Mouse (Mus musculus): Measurements from ENCODE around the gene Olfr1129. TPM values are rescaled to one million over a fixed set of nuclear protein-coding genes. Genes with fewer than 3 reads are reported as not detected.
"Not testable (repeated sequence)": the region's sequence is repeated elsewhere in the genome, so short reads cannot be mapped to it uniquely, and the experiment has no call there.

Gene Olfr1129
- not detected in 2 replicates for polyA plus RNA-seq (2015; fragmentation: Nextera tagmentation; extraction: Ambion mirVana)

GRCm38 (mm10) chr2:87573602-87574001 is at the start of gene Olfr1129:
Gene Olfr1129, plus strand, starts transcription at chr2:87573902.
- ATAC-seq; H3K4me2 ChIP-seq (replicated peaks; ENCODE audit: low read depth, low read length); H3K9ac ChIP-seq (replicated peaks; ENCODE audit: low read depth); H3K27ac ChIP-seq (ENCODE audit: low read length); H3K4me3 ChIP-seq (ENCODE audit: low read depth, low read length); H3K4me1 ChIP-seq (ENCODE audit: insufficient read depth, low read depth, low read length); DNase-seq (ENCODE audit: low spot score); H3K9me3 ChIP-seq (ENCODE audit: low read length); H3K27me3 ChIP-seq (replicated peaks; ENCODE audit: insufficient read depth, low read length); H3K36me3 ChIP-seq (ENCODE audit: insufficient read depth, low read length): not testable (repeated sequence)
- WGBS: 58% methylated on average over 1 of the region's 1 CpGs

DNA sequence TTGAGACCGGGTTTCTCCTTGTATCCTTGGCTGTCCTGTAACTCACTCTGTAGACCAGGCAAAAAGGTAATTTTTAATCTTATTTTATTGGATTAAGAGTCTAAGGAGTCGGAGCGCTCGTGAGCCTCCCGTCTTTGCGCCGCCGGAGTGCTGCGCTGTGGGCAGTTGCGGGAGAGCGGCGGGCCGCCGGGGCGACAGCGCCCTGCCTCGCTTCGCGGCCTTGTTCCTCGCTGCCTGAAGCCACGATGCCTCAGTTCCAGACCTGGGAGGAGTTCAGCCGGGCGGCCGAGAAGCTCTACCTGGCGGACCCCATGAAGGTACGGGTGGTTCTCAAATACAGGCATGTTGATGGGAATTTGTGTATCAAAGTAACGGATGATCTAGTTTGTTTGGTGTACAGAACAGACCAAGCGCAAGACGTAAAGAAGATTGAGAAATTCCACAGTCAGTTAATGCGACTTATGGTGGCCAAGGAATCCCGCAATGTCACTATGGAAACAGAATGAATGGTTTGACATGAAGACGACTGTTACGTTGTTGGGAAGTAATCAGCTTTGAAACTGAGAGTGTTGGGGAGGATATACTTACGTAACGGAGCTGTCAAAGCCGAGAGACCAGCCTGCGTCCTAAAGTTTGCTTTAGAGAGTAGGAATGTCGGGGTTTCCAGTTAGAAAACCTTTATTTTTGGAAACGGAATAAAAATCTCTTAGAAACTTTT is 47.6 kb upstream of the Olfr1129 start:
- H3K27me3 ChIP-seq (replicated peaks; ENCODE audit: insufficient read depth, low read length); H3K4me3 ChIP-seq (ENCODE audit: low read depth, low read length); H3K27ac ChIP-seq (ENCODE audit: low read length); H3K9ac ChIP-seq (replicated peaks; ENCODE audit: low read depth); H3K4me1 ChIP-seq (ENCODE audit: insufficient read depth, low read depth, low read length); H3K9me3 ChIP-seq (ENCODE audit: low read length); H3K36me3 ChIP-seq (ENCODE audit: insufficient read depth, low read length); H3K4me2 ChIP-seq (replicated peaks; ENCODE audit: low read depth, low read length); ATAC-seq; DNase-seq (ENCODE audit: low spot score): not testable (repeated sequence)
- WGBS: 27% methylated on average over 38 of the region's 39 CpGs

DNA sequence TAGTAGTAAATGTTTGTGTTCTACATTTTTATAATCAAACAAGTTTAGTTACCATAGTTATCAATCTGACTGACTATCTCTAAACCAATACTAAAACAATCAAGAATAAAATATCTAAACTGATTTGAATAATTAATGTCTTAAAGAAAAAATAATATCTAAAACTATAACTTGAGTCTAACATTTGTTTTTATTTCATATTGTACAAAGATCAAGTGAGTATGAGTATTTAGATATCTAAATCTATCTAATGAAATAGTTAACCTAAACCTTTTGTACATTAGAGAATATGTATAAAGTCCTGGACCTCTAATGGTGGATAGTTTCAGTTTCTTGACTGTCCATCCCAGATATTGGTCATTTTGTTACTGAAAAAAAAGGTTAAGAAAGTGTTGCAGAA is 42.2 kb upstream of the Olfr1129 start, which contains the start of gene Olfr153:
Gene Olfr153 (plus strand): TSS at position 301 of the 400 bp plus-strand sequence.
- H3K9ac ChIP-seq (replicated peaks; ENCODE audit: low read depth): no peak within 1 kb of the TSS
- no peaks in the 10 kb centered on the region for H3K4me1 ChIP-seq (ENCODE audit: insufficient read depth, low read depth, low read length)
- H3K27me3 ChIP-seq (replicated peaks; ENCODE audit: insufficient read depth, low read length): no peaks in the 10 kb centered on the region
- DNase-seq (ENCODE audit: low spot score) (no peak), ATAC-seq (no peak)
- TF ChIP-seq CTCF (IDR thresholded peaks at IDR 0.05): no peak
- TF ChIP-seq EP300 (IDR thresholded peaks at IDR 0.05): no peak
- no peaks in the 10 kb centered on the region for H3K36me3 ChIP-seq (ENCODE audit: insufficient read depth, low read length)
- no peak within 1 kb of the TSS for H3K4me2 ChIP-seq (replicated peaks; ENCODE audit: low read depth, low read length)
- H3K4me3 ChIP-seq (ENCODE audit: low read depth, low read length): no peak within 1 kb of the TSS
- no peaks in the 10 kb centered on the region for H3K9me3 ChIP-seq (ENCODE audit: low read length)
- H3K27ac ChIP-seq (ENCODE audit: low read length): no peak within 1 kb of the TSS

GRCm38 (mm10) chr2:87534826-87535225 is 38.9 kb upstream of the Olfr1129 start:
- TF ChIP-seq EP300 (IDR thresholded peaks at IDR 0.05): no peak
- no peak for TF ChIP-seq CTCF (IDR thresholded peaks at IDR 0.05)
- Histone ChIP-seq H3K9me3 (ENCODE audit: low read length) (no peaks in the 10 kb centered on the region), H3K27ac (ENCODE audit: low read length) (no peak overlapping the region), H3K36me3 (ENCODE audit: insufficient read depth, low read length) (no peaks in the 10 kb centered on the region), H3K9ac (replicated peaks; ENCODE audit: low read depth) (no peak overlapping the region), H3K27me3 (replicated peaks; ENCODE audit: insufficient read depth, low read length) (no peaks in the 10 kb centered on the region), H3K4me2 (replicated peaks; ENCODE audit: low read depth, low read length) (no peak overlapping the region), H3K4me3 (ENCODE audit: low read depth, low read length) (no peak overlapping the region), H3K4me1 (ENCODE audit: insufficient read depth, low read depth, low read length) (no peaks in the 10 kb centered on the region)
- DNase-seq (ENCODE audit: low spot score) (no peak), ATAC-seq (no peak)
- WGBS: 61% methylated on average over 2 of the region's 2 CpGs

DNA sequence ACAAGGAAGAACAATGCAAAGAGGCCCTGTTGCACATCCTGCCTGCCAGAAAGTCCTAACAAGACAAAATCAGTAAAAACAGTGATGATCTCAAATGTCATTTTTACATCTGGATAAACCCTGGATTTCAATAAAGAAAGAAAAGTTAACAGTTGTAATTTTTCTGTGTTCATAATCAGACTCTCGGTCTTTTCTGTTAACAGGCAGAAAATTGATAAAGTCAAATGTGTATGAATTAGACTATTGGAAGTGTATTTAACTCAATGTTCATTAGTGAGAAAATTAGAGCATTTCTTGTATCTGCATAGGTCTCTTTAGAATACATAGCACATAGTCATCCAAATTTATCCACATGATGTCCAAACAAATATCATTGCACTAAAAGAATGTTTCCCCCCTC is 28.3 kb upstream of the Olfr1129 start, which contains the start of gene Olfr1128:
Gene Olfr1128 (minus strand): TSS at position 101 of the 400 bp plus-strand sequence.
- TF ChIP-seq CTCF (IDR thresholded peaks at IDR 0.05): no peak
- no peak for TF ChIP-seq EP300 (IDR thresholded peaks at IDR 0.05)
- H3K27ac ChIP-seq (ENCODE audit: low read length): no peak within 1 kb of the TSS
- no peak within 1 kb of the TSS for H3K4me2 ChIP-seq (replicated peaks; ENCODE audit: low read depth, low read length)
- DNase-seq (ENCODE audit: low spot score): no peak
- H3K9ac ChIP-seq (replicated peaks; ENCODE audit: low read depth): no peak within 1 kb of the TSS
- no peaks in the 10 kb centered on the region for H3K36me3 ChIP-seq (ENCODE audit: insufficient read depth, low read length)
- H3K27me3 ChIP-seq (replicated peaks; ENCODE audit: insufficient read depth, low read length): no peaks in the 10 kb centered on the region
- no peak for ATAC-seq
- WGBS: 68% methylated on average over 1 of the region's 1 CpGs
- no peaks in the 10 kb centered on the region for H3K9me3 ChIP-seq (ENCODE audit: low read length)
- H3K4me3 ChIP-seq (ENCODE audit: low read depth, low read length): no peak within 1 kb of the TSS
- no peaks in the 10 kb centered on the region for H3K4me1 ChIP-seq (ENCODE audit: insufficient read depth, low read depth, low read length)

DNA sequence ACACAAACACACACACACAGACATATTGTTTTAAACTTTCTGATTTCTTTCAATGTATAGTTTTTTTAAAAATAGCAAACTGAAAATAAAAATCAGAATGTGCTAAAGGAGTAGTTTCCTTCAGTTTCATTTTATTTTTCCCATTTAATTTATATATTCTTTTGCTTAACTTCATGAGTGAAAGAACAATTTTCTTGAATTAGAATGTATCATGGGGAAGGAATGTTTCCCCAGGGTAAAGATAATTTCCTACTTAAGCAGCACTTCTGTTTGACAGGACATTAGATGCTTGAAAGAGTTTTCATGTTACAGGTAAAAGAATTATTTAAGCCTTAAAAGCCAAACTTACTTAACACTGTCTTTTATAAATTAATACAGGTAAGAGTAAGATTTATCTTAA is 32.2 kb downstream of the Olfr1129 start, which contains the start of gene Olfr1130:
Gene Olfr1130 (plus strand): TSS at position 301 of the 400 bp plus-strand sequence.
- H3K4me3 ChIP-seq (ENCODE audit: low read depth, low read length); H3K36me3 ChIP-seq (ENCODE audit: insufficient read depth, low read length); H3K4me2 ChIP-seq (replicated peaks; ENCODE audit: low read depth, low read length); H3K27ac ChIP-seq (ENCODE audit: low read length); H3K4me1 ChIP-seq (ENCODE audit: insufficient read depth, low read depth, low read length); H3K9ac ChIP-seq (replicated peaks; ENCODE audit: low read depth); H3K9me3 ChIP-seq (ENCODE audit: low read length); ATAC-seq; H3K27me3 ChIP-seq (replicated peaks; ENCODE audit: insufficient read depth, low read length); DNase-seq (ENCODE audit: low spot score): not testable (repeated sequence)

DNA sequence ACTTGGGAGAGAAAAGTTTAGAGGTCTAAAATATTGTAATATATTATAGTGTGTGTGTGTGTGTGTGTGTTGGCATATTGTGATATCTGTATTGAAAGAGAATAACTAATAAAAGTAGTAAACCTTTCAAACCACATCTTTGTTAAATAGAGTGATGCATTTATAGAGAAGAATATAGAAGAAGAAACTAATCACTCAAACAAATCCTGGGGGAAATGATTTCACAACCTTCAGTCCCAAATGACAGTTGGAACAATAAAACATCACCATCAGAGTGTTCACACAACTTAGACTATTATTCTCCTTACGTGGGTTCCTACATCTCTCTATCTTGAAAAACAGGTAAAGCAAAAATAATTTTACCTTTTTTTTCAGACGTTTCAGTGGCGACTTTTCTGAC is 53.1 kb downstream of the Olfr1129 start, which contains the start of gene Olfr1131:
Gene Olfr1131 (plus strand): TSS at position 301 of the 400 bp plus-strand sequence.
- no peak for ATAC-seq
- H3K36me3 ChIP-seq (ENCODE audit: insufficient read depth, low read length): no peaks in the 10 kb centered on the region
- 65% methylated on average over 3 of the region's 3 CpGs for WGBS

More for the DNA sequence above, 53.1 kb downstream of the Olfr1129 start, which contains the start of gene Olfr1131:
- Histone ChIP-seq H3K9ac (replicated peaks; ENCODE audit: low read depth) (no peak within 1 kb of the TSS), H3K27me3 (replicated peaks; ENCODE audit: insufficient read depth, low read length) (no peaks in the 10 kb centered on the region), H3K27ac (ENCODE audit: low read length) (no peak within 1 kb of the TSS), H3K4me3 (ENCODE audit: low read depth, low read length) (no peak within 1 kb of the TSS), H3K9me3 (ENCODE audit: low read length) (no peaks in the 10 kb centered on the region), H3K4me2 (replicated peaks; ENCODE audit: low read depth, low read length) (no peak within 1 kb of the TSS), H3K4me1 (ENCODE audit: insufficient read depth, low read depth, low read length) (no peaks in the 10 kb centered on the region)
- TF ChIP-seq EP300 (IDR thresholded peaks at IDR 0.05) (no peak), CTCF (IDR thresholded peaks at IDR 0.05) (no peak)
- no peak for DNase-seq (ENCODE audit: low spot score)

Other genes with a start within 250 kb of the Olfr1129 start
- not detected in 2 replicates for gene Olfr1120, start 219.1 kb upstream of the Olfr1129 start, polyA plus RNA-seq (2015; fragmentation: Nextera tagmentation; extraction: Ambion mirVana)
- gene Olfr1121, start 204.0 kb upstream of the Olfr1129 start, polyA plus RNA-seq (2015; fragmentation: Nextera tagmentation; extraction: Ambion mirVana): not detected in 2 replicates
- gene Olfr1122, start 188.1 kb upstream of the Olfr1129 start, polyA plus RNA-seq (2015; fragmentation: Nextera tagmentation; extraction: Ambion mirVana): not detected in 2 replicates
- gene Olfr1123, start 157.3 kb upstream of the Olfr1129 start, polyA plus RNA-seq (2015; fragmentation: Nextera tagmentation; extraction: Ambion mirVana): not detected in 2 replicates
- gene Olfr1124, start 143.6 kb upstream of the Olfr1129 start, polyA plus RNA-seq (2015; fragmentation: Nextera tagmentation; extraction: Ambion mirVana): not detected in 2 replicates
- gene Olfr1126, start 119.9 kb upstream of the Olfr1129 start, polyA plus RNA-seq (2015; fragmentation: Nextera tagmentation; extraction: Ambion mirVana): not detected in 2 replicates
- not detected in 2 replicates for gene Pramel7, start 76.8 kb upstream of the Olfr1129 start, polyA plus RNA-seq (2015; fragmentation: Nextera tagmentation; extraction: Ambion mirVana)
- not detected in 2 replicates for gene Pramel6, start 67.3 kb upstream of the Olfr1129 start, polyA plus RNA-seq (2015; fragmentation: Nextera tagmentation; extraction: Ambion mirVana)
- gene Olfr153, start 42.1 kb upstream of the Olfr1129 start, polyA plus RNA-seq (2015; fragmentation: Nextera tagmentation; extraction: Ambion mirVana): not detected in 2 replicates
- not detected in 2 replicates for gene Olfr1128, start 28.4 kb upstream of the Olfr1129 start, polyA plus RNA-seq (2015; fragmentation: Nextera tagmentation; extraction: Ambion mirVana)
- not detected in 2 replicates for gene Olfr1130, start 32.3 kb downstream of the Olfr1129 start, polyA plus RNA-seq (2015; fragmentation: Nextera tagmentation; extraction: Ambion mirVana)
- gene Olfr1131, start 53.2 kb downstream of the Olfr1129 start, polyA plus RNA-seq (2015; fragmentation: Nextera tagmentation; extraction: Ambion mirVana): not detected in 2 replicates
- gene Olfr1132, start 63.6 kb downstream of the Olfr1129 start, polyA plus RNA-seq (2015; fragmentation: Nextera tagmentation; extraction: Ambion mirVana): not detected in 2 replicates
- not detected in 2 replicates for gene Olfr1133, start 73.5 kb downstream of the Olfr1129 start, polyA plus RNA-seq (2015; fragmentation: Nextera tagmentation; extraction: Ambion mirVana)
- not detected in 2 replicates for gene Olfr1134, start 84.6 kb downstream of the Olfr1129 start, polyA plus RNA-seq (2015; fragmentation: Nextera tagmentation; extraction: Ambion mirVana)
- not detected in 2 replicates for gene Olfr1135, start 99.8 kb downstream of the Olfr1129 start, polyA plus RNA-seq (2015; fragmentation: Nextera tagmentation; extraction: Ambion mirVana)
- not detected in 2 replicates for gene Olfr1136, start 120.0 kb downstream of the Olfr1129 start, polyA plus RNA-seq (2015; fragmentation: Nextera tagmentation; extraction: Ambion mirVana)
- gene Olfr1137, start 139.3 kb downstream of the Olfr1129 start, polyA plus RNA-seq (2015; fragmentation: Nextera tagmentation; extraction: Ambion mirVana): not detected in 2 replicates
- gene Olfr1138, start 166.1 kb downstream of the Olfr1129 start, polyA plus RNA-seq (2015; fragmentation: Nextera tagmentation; extraction: Ambion mirVana): not detected in 2 replicates
- not detected in 2 replicates for gene Olfr1140, start 169.8 kb downstream of the Olfr1129 start, polyA plus RNA-seq (2015; fragmentation: Nextera tagmentation; extraction: Ambion mirVana)
- gene Olfr1141, start 180.1 kb downstream of the Olfr1129 start, polyA plus RNA-seq (2015; fragmentation: Nextera tagmentation; extraction: Ambion mirVana): not detected in 2 replicates
- not detected in 2 replicates for gene Olfr152, start 205.6 kb downstream of the Olfr1129 start, polyA plus RNA-seq (2015; fragmentation: Nextera tagmentation; extraction: Ambion mirVana)
- gene Olfr1143, start 226.7 kb downstream of the Olfr1129 start, polyA plus RNA-seq (2015; fragmentation: Nextera tagmentation; extraction: Ambion mirVana): not detected in 2 replicates
- not detected in 2 replicates for gene Olfr1145, start 235.9 kb downstream of the Olfr1129 start, polyA plus RNA-seq (2015; fragmentation: Nextera tagmentation; extraction: Ambion mirVana)